Mouse (Mus musculus): ENCODE data around the gene Grpel1.

Gene Grpel1

DNA sequence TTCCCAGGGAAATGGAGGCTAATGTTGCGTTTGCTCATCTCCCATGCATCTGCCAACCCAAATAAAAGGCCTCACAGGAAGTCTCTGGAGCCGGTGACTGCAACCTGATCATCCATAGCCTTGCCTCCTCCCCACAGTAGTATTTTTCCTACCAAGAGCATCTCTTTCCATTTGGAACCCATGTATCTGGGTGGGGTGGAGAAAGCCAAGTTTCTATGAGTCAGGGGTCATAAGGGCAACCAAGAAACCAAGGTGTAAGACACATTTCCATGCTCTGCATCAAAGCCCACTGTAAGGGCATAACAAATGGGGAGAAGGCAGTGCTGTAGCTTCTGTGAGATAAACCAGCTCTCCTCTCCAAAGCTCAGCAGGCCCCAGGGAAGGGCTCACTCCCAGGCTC, 3.6 kb upstream of the Grpel1 start:
- no peak for DNase-seq (ENCODE audit: low spot score in 2 of 2)

DNA sequence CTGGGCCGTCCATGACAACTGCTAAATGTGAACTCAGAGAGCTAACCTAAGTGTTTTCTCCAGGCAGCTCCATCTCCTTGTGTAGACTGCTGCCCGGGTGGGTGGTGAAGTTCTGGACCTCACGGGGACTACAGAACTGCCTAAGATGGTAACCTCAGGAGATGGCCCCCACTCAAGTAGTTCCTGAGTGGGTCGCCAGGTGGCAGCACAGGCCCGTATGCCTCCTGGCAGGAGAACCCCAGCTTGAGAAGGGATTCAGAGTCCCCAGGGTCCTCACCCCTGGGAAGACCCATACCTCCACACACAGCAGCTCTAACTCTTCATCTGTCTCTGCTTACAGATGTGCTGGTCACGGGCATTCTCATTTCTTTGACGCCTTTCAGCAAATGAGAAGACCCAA, 2.0 kb upstream of the Grpel1 start:
- DNase-seq (ENCODE audit: low spot score in 2 of 2) = peak; percentile 63 to 70

DNA sequence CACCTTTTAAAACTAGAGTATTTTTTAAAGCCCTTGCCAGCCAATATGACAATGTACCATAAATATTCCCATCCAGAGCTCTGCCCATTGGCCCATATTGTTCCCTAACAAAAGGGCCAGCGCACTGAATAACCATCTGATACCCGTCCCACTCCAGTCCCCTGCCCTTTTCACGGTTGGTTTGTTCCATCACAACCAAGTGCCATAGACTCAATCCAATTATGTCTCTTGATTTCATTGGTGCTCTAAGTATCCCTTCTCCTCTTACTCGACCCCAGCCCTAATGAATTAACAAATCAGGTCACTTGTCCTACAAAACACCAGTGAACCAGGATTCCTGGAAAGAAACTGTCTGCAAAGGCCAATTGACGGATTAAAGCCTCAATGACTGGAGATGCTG, 1.4 kb upstream of the Grpel1 start:
- DNase-seq (ENCODE audit: low spot score in 2 of 2) = no peak

DNA sequence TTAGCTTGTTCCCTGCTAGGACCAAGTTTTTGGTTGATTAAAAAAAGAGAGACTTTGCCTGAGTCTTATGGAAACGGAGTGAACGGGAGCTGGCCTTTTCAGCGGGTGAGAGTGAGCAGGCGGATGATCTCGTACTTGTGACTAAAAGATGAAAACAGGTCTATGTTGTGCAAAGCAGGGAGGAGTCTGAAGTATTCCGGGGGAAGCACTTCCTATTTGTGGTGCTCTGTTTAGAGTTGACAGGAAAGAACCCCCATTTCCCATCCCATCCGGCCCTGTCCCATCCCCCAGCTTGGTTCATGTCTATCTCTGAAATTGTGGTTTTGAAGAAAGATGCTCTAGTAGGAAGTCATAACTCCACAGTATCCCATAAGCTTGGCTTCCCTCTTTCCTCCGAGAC, 1.1 kb downstream of the Grpel1 start:
- DNase-seq (ENCODE audit: low spot score in 2 of 2) = no peak

DNA sequence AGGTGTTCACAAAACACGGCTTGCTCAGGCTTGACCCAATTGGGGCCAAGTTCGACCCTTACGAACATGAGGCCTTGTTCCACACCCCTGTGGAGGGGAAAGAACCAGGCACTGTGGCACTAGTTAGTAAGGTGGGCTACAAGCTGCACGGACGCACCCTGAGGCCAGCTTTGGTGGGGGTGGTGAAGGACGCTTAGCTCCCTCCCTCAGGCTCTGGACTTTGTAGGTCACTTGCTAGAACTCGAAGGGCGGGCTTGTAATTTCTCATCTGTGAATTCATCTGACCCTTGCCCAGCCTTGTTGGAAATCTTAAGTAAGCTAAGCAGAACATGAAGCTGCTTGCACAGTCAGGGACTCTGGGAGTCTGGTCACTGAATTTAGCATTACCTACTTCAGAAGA, 6.4 kb downstream of the Grpel1 start:
- no peak for DNase-seq (ENCODE audit: low spot score in 2 of 2)

DNA sequence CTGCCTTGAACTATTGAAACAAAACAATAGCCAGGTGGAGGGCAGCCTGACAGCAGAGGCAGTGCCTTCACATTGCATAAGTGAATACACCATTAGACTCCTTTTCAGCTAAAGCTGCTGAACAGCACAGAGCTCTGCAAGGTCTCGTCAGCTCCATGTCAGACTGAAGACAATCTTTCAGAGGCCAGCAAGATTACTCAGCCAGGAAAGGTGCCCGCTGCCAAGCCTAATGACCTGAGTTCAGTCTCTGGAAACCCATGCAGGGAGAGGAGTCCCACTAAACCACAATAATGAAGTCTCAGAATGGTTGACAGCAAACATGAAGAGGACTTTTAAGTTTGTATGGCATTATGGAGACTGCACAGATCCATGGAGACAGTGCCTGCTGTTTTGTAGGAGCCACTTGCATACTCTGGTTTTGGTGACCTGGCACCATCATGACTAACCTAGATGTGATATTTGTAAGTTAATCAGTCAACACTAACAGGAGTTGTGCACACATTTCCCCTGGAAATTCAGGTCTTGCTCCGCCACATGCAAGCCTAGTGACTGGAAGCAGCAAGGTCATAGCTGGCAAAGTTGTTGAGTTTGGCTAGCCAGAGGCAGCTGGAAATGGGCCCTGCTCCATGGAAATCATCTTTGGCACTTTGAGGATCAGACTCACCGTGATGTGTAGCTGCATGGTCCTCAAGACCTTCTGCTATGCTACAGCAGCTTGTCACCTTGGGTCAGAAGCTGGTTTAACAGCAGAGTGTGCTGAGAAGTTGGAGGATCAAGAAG, 8.3 kb downstream of the Grpel1 start:
- DNase-seq (ENCODE audit: low spot score in 2 of 2) = no peak

DNA sequence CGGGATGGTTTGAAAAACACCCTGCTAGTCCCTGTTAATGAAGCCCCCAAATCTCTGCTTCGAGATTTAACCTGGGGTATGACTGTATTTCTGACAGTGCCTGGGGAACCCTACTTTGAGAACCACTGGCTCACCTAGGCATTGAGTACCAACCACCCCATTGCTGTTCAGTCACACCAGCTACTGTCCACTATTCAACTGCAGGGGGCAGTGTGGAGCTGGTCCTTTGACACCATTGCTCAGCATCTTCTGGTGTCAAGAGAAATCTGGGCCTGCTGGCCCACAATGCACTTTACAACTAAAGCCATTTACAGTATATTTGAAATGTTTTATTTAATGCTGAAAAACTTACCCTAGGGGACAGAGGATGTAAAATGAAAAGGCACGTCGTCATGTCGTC, 9.5 kb downstream of the Grpel1 start:
- DNase-seq (ENCODE audit: low spot score in 2 of 2) = peak; percentile 28 to 53

DNA sequence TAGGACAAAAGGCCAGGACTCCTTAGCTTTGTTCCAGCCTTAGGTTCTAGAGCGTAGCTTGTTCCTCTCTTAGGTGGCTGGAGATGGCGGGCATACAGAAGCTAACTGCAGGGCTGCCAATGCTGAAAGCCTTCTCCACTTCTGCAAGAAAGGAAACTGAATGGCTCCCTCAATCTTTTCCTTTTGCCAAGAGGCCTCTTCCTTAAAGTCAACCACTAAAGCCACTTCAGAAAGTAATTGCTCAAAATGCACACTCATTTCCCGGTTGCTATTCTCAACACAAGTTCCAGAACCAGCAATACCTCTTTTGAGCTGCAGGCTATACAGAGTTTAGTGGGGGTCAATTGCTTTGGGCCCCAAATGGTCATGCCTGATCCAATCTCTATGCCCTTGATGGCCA, 12.7 kb downstream of the Grpel1 start:
- no peak for DNase-seq (ENCODE audit: low spot score in 2 of 2)

DNA sequence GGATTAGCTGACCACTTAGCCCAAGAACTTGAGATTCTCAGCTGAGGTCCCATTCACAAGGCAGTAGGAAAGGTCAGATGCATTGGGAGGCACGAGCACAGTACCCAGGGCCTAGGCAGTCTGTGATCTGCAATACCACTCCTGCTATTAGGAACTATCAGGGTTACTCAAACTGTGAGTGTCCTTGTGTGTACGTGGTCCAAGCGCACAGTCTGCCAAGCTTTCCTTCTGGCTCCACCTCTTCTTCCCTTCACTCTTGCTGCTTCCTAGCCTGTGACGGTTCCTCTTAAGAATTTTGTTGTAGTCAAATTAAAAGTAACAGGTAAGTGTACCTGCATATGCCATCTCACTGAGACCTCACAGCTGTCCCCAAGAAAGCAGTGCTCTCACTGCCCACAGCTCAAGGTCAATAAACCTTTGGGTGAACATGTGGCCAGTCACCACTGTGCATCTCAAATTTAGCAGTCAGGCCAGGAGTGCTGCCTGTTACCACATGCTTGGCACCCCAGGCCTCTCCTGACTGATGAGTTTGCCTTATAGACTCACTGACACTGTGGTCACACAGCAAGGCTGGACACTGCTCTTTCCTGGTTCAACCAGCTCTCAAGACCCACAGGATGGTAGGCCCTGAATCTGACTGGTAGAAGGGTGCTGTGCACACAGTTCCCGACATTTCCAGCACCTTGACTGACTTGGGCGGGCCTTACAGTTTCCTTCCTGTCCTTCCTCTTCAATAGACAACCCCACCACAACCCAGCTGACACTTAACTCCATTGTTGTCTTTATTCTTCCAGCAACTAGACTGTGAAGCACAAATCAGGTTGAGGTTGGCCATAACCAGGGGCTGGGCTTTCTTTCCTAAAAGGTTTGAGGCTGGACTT, 14.0 kb downstream of the Grpel1 start:
- DNase-seq (ENCODE audit: low spot score in 2 of 2) = peak in 1 of 2 experiments; percentile 42

DNA sequence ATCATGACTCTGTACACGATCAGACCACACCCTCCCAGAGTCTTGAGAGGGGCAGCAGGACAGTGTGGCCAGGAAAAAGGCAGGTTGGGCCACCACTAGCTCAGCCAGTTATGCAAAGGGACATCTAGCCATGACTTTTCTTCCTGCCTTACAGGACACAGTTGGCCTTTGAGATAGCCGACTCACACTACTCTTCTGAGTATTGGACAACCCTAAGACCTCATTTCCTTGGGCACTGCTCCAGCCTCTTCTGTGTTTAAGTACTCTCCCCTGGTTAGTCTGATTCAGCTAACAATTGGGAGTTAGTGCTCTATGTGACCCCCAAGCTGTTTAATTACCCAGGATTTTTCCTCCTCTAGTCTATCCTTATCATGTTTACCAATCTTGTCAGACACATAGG, 14.9 kb downstream of the Grpel1 start:
- DNase-seq (ENCODE audit: low spot score in 2 of 2) = no peak

DNA sequence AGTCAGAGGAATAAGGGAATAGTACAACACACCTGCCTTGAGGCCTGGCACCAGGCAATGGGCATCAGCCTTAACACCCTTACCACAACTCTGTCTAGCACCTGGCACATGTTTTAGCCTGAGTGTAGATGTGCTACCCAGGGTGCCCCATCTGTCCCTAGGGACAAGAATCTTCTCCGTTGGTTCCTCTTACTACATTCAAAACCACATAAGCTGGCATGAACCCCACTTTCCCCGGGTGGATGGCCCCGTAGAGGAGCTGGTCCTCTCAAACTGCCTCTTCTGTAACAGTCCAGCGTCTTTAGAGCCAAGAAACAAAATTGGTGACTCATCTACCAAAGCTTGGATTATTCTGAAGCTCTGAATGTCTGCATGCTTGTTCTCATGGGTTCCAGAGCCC, 15.6 kb downstream of the Grpel1 start:
- no peak for DNase-seq (ENCODE audit: low spot score in 2 of 2)

DNA sequence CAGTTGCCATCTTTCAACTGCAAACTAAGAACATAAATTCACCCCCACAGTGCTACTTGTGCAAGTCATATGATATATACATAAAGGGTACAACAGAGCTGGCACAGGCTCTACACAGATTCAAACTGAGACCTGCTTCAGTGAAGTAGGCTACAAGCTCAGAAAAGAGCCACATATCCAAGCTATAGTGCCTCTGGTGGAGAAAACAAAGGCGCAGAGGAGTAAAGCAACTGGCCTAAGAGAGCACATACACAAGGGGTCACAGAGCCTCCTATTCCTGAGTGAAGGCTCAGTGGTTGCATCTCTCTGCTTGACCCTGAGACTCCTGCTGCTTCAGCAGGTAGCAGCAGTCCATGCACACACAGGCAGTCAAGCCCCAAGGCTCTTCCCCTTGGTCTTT, 16.3 kb downstream of the Grpel1 start:
- no peak for DNase-seq (ENCODE audit: low spot score in 2 of 2)

DNA sequence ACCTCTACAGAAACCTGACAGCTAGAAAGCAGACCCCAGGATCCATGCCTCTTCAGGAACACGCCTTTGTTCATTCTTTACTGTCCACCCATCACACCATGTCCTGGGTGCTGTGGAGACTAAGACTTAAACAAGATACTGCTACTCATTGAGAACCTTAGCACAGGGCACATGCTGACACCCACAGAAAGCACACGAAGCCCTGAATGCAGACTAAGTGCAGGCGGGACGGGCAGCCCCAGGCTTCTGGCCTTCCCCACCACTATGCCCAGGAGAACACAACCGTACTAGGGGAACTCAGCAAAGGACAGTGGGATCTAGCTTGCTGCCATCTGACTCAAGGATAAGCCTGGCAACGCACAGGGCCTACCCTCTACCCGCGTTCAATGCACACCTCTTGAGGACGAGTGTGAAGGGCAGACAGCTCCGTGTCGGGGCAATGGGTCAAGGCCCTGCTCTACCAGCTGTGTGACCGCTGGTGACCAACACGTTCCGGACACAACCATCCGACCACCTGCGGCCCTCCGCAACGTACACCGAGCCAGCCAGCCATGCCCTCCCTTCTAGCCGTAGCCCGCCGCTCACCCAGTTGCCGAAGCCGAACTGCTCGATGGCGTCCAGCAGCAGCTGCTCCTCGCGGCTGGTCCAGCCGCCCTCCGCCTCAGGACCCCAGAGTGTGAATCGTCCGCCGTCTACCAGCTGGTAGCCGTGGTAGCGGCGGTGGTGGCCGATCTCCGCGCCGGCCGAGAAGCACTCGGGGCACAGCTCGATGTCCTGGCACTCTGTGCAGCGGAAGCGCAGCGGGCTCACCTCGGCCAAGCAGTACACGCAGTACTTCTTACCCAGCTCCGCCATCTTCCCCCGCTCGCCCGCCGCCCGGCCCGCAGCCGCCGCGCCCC, 18.7 kb downstream of the Grpel1 start:
- peak; percentile 51 to 54 for DNase-seq (ENCODE audit: low spot score in 2 of 2)

DNA sequence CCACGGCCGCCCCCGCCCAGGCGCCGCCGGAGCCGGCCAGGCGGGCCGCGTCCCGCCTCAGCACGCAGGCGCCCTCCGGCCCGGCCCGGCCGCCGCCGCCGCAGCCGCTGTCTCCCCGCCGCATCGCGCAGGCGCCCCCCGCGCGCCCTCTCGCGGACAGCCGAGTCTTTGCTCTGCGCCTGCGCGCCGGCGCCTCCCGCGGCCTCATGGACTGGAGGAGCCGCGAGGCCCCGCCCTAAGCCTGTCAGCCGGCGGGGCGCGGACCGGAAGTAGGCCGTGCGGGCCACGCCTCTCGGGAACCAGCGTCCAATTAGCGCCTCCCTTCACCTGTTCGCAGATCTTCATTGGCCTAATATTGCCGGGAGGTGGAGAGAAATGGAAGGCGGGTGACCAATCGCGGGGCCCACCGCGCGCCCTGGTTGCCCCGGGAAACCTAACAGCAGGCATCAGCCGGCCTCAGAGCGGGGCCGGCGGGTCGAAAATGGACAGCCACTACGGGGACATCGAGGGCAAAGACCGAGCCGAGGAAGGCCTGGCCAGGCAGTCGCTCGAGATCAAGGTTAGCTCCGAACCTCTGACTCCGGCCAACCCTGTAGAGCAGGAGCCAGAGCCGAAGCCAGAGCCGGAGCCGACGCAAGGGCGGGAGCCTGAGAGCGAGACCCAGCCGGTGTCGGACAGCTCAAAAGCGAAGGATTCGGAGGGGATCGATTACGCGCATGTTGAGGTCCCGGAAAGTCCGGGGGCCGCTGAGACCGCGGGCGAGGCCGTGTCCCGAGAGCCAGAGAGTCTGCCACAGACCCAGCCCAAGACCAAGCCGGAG, 19.6 kb downstream of the Grpel1 start, which contains the start of the genes Tada2b and Ccdc96:
Tada2b (minus strand) TSS at position 115 of the 820 bp plus-strand sequence.
Ccdc96 (plus strand) TSS at position 418 of the 820 bp plus-strand sequence.
- peak; percentile 99 for DNase-seq (ENCODE audit: low spot score in 2 of 2)

DNA sequence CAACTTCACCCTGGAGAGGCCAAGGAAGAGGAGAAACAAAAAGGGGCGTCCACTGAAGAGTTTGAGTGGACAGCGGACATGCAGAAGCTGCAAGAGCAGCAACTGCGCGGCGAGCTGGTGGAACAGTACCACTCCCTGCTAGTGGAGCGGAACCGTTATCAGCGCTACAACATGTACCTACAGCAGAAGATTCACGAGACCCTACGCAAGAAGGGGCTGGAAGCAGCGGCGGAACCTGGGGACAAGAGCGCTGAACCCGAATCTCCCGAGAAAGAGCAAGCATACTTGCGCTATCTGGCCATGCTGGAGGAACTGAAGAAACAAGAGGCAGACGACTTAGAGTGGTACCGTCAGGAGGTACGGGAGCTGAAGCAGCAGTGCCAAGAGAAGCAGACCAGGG, 20.5 kb downstream of the Grpel1 start:
- DNase-seq (ENCODE audit: low spot score in 2 of 2) = no peak

DNA sequence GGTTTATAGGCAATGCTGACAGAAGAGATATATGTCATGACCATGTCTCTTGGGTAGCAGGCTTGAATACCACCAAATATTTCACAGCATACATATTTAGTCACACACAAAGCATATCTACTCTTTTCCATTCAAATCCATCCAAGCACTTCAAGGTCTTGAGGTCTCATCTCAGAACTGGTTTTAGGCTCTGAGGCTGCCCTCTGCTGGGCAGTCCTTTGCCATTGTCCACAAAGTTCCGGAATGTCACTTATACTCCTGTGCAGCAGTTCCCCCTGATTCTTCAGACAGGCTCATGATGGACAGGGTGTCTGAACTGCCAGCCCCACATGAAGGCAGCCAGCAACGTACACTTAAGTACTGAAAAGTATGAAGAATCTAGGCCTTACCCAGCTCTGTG, 24.4 kb downstream of the Grpel1 start:
- DNase-seq (ENCODE audit: low spot score in 2 of 2) = no peak

DNA sequence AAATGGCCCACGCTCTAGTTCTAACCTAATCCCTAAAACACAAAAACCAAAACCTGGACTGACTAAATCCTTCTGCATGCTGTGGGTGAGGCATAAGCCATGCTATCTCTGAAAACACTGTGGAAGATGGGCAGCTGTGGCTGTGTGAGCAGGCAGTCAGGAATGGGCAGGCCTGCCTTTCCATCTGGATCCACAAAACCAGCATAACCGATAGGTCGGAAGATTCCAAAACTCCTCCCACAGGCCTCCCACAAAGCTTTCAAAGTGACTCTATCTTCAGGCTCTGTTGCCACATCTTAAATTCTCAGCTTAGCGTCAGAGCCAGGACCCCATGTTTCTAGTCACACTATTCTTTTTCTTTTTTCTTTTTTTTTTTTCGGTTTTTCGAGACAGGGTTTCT, 29.1 kb downstream of the Grpel1 start:
- no peak for DNase-seq (ENCODE audit: low spot score in 2 of 2)

DNA sequence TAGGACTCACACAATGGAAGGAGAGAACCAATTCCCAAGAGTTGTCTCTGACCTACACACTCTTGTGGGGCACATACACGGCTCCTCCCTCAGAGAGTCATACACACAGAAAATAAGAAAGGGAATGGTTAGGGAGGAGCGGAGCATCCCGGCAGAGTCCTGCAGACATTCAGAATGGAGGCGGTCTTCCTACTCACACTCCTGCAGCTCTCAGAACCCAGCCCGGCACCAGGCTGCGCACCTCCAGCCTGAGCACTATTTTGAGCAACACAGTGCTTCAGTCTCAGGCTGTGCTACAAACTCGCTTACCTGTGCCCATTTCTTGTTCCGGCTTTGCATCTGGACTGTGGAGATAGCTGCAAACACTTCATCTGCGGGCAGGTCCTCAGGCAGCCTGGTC, 29.9 kb downstream of the Grpel1 start:
- no peak for DNase-seq (ENCODE audit: low spot score in 2 of 2)

DNA sequence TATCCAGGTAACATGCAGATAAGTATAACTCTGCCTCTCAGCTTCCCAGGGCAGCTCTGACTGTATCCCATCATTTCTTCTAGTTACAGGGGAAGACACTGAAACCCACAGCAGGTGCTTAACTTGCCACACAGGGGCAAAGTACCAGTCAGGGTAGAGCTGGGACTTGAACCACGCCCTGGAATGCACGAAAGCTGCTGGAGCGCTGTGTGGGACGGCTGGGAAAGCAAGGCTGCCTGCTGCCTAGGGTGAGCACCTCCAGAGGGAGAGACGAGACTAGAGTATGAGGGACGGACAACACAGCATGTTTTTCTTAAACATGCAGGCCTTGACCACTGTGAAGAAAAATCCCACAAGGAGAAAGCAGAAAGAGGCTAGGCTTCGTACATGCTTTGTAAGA, 40.4 kb downstream of the Grpel1 start:
- DNase-seq (ENCODE audit: low spot score in 2 of 2) = no peak

DNA sequence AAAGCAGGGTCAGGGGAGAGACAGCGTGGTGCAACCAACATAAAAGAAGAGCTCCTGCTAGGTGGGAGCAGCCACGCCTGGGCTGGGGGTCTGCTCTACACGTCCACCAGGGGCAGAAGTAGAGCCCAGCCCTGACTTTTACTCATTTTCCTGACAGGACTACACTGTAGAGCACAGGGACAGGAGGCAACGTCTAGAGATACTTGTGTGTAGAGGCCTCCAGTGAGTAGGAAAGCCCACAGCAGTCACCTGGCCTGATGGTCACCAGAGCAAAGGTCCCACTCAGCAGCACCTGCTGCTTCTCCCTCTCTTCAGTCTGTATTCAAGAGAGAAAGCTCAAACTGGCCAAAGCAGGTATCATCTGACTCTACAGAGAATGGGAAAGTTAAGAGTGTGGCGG, 40.8 kb downstream of the Grpel1 start:
- no peak for DNase-seq (ENCODE audit: low spot score in 2 of 2)

DNA sequence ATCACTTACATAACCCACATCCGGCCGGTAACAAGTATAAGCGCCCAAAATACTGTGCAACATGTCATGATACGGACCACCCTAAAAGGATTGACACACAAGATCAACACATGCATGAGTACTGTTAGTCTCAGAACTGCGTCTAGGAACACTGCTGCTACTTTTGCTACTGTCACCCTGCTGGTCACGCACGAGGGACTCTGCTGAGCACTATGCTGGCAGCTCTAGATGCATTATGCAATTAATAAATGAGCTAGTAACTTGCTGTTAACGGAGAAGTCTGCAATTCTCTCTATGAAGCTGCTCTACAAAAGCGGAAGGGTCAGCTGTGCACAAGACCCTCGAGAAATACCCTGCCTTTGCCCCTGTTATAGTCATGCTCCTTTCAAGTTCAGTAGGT, 43.6 kb downstream of the Grpel1 start:
- no peak for DNase-seq (ENCODE audit: low spot score in 2 of 2)

All from heart, adult 9 months (tissue).